Mouse (Mus musculus) stomach, embryonic 14.5 days (tissue): Measurements from ENCODE around the gene Gm20388. TPM values are rescaled to one million over a fixed set of nuclear protein-coding genes. Genes with fewer than 3 reads are reported as not detected.

ENCODE experiments used
- ATAC-seq: fragments of 200-750 bp; cut with Nextera tagmentation; 2 replicates; pipeline ENCODE4 v1.8.0; 2017; ENCODE audit warnings: low read depth, moderate TSS enrichment; ENCODE audit not compliant: insufficient number of reproducible peaks, insufficient read depth, low FRiP score
- H3K27ac ChIP-seq: fragments of 300-500 bp; sonication (generic); 2 replicates; pipeline ENCODE4 v1.5.1; 2014; ENCODE audit warnings: mild to moderate bottlenecking, low read length, moderate library complexity, mixed read lengths
- H3K27me3 ChIP-seq: fragments of 300-500 bp; sonication (generic); 2 replicates; pipeline ENCODE4 v1.6.1; 2014; ENCODE audit warnings: low read length, control low read depth, mixed read lengths; ENCODE audit not compliant: control insufficient read depth, insufficient read depth
- H3K36me3 ChIP-seq: fragments of 300-500 bp; sonication (generic); 2 replicates; pipeline ENCODE4 v1.6.1; 2014; ENCODE audit warnings: mild to moderate bottlenecking, control low read depth, low read length, moderate library complexity, mixed read lengths; ENCODE audit not compliant: control insufficient read depth, insufficient read depth
- H3K4me1 ChIP-seq: fragments of 300-500 bp; sonication (generic); 2 replicates; pipeline ENCODE4 v1.6.1; 2014; ENCODE audit warnings: low read length, control low read depth, mixed read lengths; ENCODE audit not compliant: control insufficient read depth, insufficient read depth
- H3K4me2 ChIP-seq: fragments of 300-500 bp; sonication (generic); replicated peaks from 2 replicates; pipeline ENCODE4 v1.6.1; 2014; ENCODE audit warnings: low read depth, low read length, control low read depth
- H3K4me3 ChIP-seq: fragments of 300-500 bp; sonication (generic); 2 replicates; pipeline ENCODE4 v1.5.1; 2014; ENCODE audit warnings: low read depth, low read length, control low read depth
- H3K9ac ChIP-seq: fragments of 300-500 bp; sonication (generic); replicated peaks from 2 replicates; pipeline ENCODE4 v1.6.1; 2014; ENCODE audit warnings: low read depth, mild to moderate bottlenecking, control low read depth, low read length, moderate library complexity, mixed read lengths
- H3K9me3 ChIP-seq: fragments of 300-500 bp; sonication (generic); 2 replicates; pipeline ENCODE4 v1.6.1; 2016; ENCODE audit warnings: low read depth, low read length, control low read depth; ENCODE audit not compliant: control insufficient read depth
- WGBS: fragments of 180-500 bp; shearing (Covaris S2); extraction: QIAGEN DNeasy Blood & Tissue Kit; methylation state at CpG from one replicate; pipeline ENCODE4 v1.1.7; 2014; 5-methylcytosine and 5-hydroxymethylcytosine counted together
- polyA plus RNA-seq: library from polyadenylated mRNA; unstranded; fragments of >200 nt; fragmentation: Nextera tagmentation; extraction: Ambion mirVana; gene quantifications from 2 replicates; pipeline ENCODE4 v1.2.1, GENCODE M21; 2014

The Gm20388 gene
- polyA plus RNA-seq, 1 experiment from 2014 or later = 11.4 TPM

GRCm38 (mm10) chr8:122439336-122439735, 2528.7 kb downstream of the Gm20388 start:
- no peak overlapping the region for H3K27ac ChIP-seq
- H3K36me3 ChIP-seq = peaks cover 14% of the 10 kb centered on the region
- ATAC-seq = no peak
- no peak overlapping the region for H3K4me2 ChIP-seq
- no peaks in the 10 kb centered on the region for H3K27me3 ChIP-seq
- H3K9me3 ChIP-seq = no peaks in the 10 kb centered on the region
- H3K4me1 ChIP-seq = peaks cover 14% of the 10 kb centered on the region
- no peak overlapping the region for H3K4me3 ChIP-seq
- 96% methylated on average over 16 of the region's 16 CpGs for WGBS
- H3K9ac ChIP-seq = no peak overlapping the region

GRCm38 (mm10) chr8:122441326-122441725, 2530.7 kb downstream of the Gm20388 start:
- peaks cover 23% of the 10 kb centered on the region for H3K4me1 ChIP-seq
- WGBS = 80% methylated on average over 1 of the region's 1 CpGs
- H3K27me3 ChIP-seq = no peaks in the 10 kb centered on the region
- no peaks in the 10 kb centered on the region for H3K9me3 ChIP-seq
- no peak for ATAC-seq
- no peak overlapping the region for H3K9ac ChIP-seq
- no peak overlapping the region for H3K4me3 ChIP-seq
- H3K4me2 ChIP-seq = no peak overlapping the region
- H3K36me3 ChIP-seq = peaks cover 11% of the 10 kb centered on the region
- no peak overlapping the region for H3K27ac ChIP-seq

- Histone ChIP-seq H3K27ac (peak overlapping the region; percentile 71; the same call in 1 of the 2 replicates), H3K4me3 (peak overlapping the region; percentile 71), H3K9ac (peak overlapping the region; percentile 71), H3K27me3 (no peaks in the 10 kb centered on the region), H3K4me1 (peaks cover 23% of the 10 kb centered on the region), H3K4me2 (peak overlapping the region; percentile 89), H3K36me3 (peaks cover 5% of the 10 kb centered on the region), H3K9me3 (no peaks in the 10 kb centered on the region)
- ATAC-seq = no peak
- 21% methylated on average over 7 of the region's 7 CpGs for WGBS
These were observed 2531.7 kb downstream of the Gm20388 start for GRCm38 (mm10) chr8:122442356-122442755.

- Histone ChIP-seq H3K4me2 (peak overlapping the region; percentile 89), H3K9ac (peak overlapping the region; percentile 71), H3K4me1 (peaks cover 20% of the 10 kb centered on the region), H3K27ac (peak overlapping the region; percentile 71; the same call in 1 of the 2 replicates), H3K36me3 (peaks cover 5% of the 10 kb centered on the region), H3K4me3 (peak overlapping the region; percentile 71), H3K27me3 (no peaks in the 10 kb centered on the region), H3K9me3 (no peaks in the 10 kb centered on the region)
- ATAC-seq = no peak; the same call in 1 of the 2 replicates
- WGBS = 2% methylated on average over 12 of the region's 12 CpGs
These were observed 2532.1 kb downstream of the Gm20388 start for GRCm38 (mm10) chr8:122442781-122443180.

DNA sequence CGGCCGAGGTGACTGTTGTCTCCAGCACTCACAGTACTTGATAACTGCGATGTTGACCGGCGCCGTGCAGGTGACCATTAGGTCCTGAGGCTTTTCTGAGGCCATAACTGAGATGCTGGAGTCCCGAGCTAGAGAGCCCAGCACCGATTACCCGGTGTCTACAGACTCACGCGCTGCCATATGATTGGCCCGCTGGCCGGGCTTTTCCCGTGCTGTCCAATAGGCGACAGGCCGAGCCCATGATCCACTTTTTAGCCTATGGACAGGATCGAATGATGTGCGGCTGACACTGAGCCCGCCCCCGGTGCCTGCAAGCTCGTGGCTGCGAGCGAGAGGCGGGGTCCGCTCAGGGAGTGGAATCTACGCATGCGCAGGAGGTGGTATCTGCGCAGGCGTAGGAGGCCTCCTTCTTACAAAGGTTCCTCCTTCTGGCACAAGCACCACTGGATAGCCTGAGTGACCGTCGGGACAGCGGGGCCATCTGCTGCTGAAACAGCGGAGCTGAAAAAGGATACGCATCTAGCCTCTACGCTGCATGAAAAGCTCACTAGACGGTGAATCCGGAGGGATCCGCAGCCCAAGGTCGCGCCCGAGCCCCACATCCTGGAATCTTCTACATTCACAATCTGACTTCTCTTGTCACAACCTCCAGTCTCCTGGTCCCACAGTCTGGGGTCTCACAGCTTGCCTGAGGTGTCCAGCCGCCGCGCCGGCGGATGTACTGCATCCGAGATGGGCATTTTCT, 2532.8 kb downstream of the Gm20388 start, which contains the start of gene Mvd:
TSS of gene Mvd (minus strand) at position 161 of the 745 bp plus-strand sequence.
- H3K9ac ChIP-seq = peak within 1 kb of the TSS; percentile 71
- H3K4me3 ChIP-seq = peak within 1 kb of the TSS; percentile 71
- peaks cover 1% of the 10 kb centered on the region; the same call in 1 of the 2 replicates for H3K36me3 ChIP-seq
- H3K27ac ChIP-seq = peak within 1 kb of the TSS; percentile 96
- under 1% methylated on average over 47 of the region's 47 CpGs for WGBS
- H3K27me3 ChIP-seq = no peaks in the 10 kb centered on the region
- peak within 1 kb of the TSS; percentile 89 for H3K4me2 ChIP-seq
- H3K9me3 ChIP-seq = no peaks in the 10 kb centered on the region
- peaks cover 17% of the 10 kb centered on the region for H3K4me1 ChIP-seq
- peak; percentile 96 for ATAC-seq

GRCm38 (mm10) chr8:122444058-122444748, 2533.6 kb downstream of the Gm20388 start:
- 6% methylated on average over 19 of the region's 19 CpGs for WGBS
- H3K36me3 ChIP-seq = no peaks in the 10 kb centered on the region; the same call in 1 of the 2 replicates
- H3K9me3 ChIP-seq = no peaks in the 10 kb centered on the region
- peak overlapping the region; percentile 70 for H3K4me2 ChIP-seq
- peaks cover 16% of the 10 kb centered on the region for H3K4me1 ChIP-seq
- ATAC-seq = peak; percentile 66
- peak overlapping the region; percentile 96 for H3K27ac ChIP-seq
- H3K27me3 ChIP-seq = no peaks in the 10 kb centered on the region
- H3K9ac ChIP-seq = peak overlapping the region; percentile 68
- H3K4me3 ChIP-seq = peak overlapping the region; percentile 71

- H3K4me3 ChIP-seq = no peak overlapping the region
These were observed 2534.6 kb downstream of the Gm20388 start for GRCm38 (mm10) chr8:122445203-122445602.

GRCm38 (mm10) chr8:122451161-122451703, 2540.6 kb downstream of the Gm20388 start:
- ATAC-seq = no peak
- WGBS = 69% methylated on average over 7 of the region's 7 CpGs
- no peaks in the 10 kb centered on the region for H3K27me3 ChIP-seq
- H3K4me2 ChIP-seq = no peak overlapping the region
- no peak overlapping the region for H3K4me3 ChIP-seq
- no peaks in the 10 kb centered on the region for H3K4me1 ChIP-seq
- H3K9me3 ChIP-seq = no peaks in the 10 kb centered on the region
- no peak overlapping the region for H3K27ac ChIP-seq
- no peak overlapping the region for H3K9ac ChIP-seq
- no peaks in the 10 kb centered on the region for H3K36me3 ChIP-seq

More at GRCm38 (mm10) chr8:122445203-122445602, 2534.6 kb downstream of the Gm20388 start:
- H3K9me3 ChIP-seq = no peaks in the 10 kb centered on the region
- no peak overlapping the region for H3K27ac ChIP-seq
- H3K9ac ChIP-seq = no peak overlapping the region
- H3K27me3 ChIP-seq = no peaks in the 10 kb centered on the region
- H3K4me2 ChIP-seq = peak overlapping the region; percentile 70; the same call in 1 of the 2 replicates
- no peak for ATAC-seq
- 48% methylated on average over 3 of the region's 3 CpGs for WGBS
- peaks cover 16% of the 10 kb centered on the region for H3K4me1 ChIP-seq
- no peaks in the 10 kb centered on the region for H3K36me3 ChIP-seq
